Mouse (Mus musculus): Measurements from ENCODE around the gene Fgfr2.

DNA sequence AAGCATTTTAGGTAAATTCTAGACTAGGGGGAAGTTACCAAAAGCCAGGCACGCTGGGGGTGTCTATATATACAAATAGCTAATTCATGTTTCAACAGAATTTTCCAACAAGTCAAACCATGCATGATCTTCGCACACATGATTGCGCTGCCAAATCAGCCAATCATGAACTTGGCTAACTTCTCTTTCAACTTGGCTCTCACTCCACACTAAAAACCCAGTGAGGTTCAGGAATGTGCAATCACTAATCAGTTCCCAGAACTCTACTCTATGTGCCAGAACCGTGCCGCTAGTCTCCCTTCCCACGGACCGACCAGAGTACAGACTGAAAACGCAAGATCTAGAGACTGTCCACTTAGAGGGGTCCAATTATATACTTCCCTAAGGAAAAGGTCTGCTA is 551.7 kb downstream of the Fgfr2 start:
- TF ChIP-seq USF1 (IDR thresholded peaks at IDR 0.05; ENCODE audit: low read depth): no peak
- TF ChIP-seq POLR2A (IDR thresholded peaks at IDR 0.05; ENCODE audit: insufficient read length, low read depth): no peak
- TF ChIP-seq MYOG (IDR thresholded peaks at IDR 0.05; ENCODE audit: control insufficient read depth in 1 of 3, insufficient read depth in 1 of 3, insufficient read length in 2 of 3, low read depth in 2 of 3): no peak
- TF ChIP-seq E2F4 (IDR thresholded peaks at IDR 0.05; ENCODE audit: insufficient read depth): no peak
- no peak for TF ChIP-seq MAX (IDR thresholded peaks at IDR 0.05; ENCODE audit: low read depth)
- no peak for TF ChIP-seq TCF12 (IDR thresholded peaks at IDR 0.05; ENCODE audit: insufficient read depth, poor library complexity, severe bottlenecking)
- TF ChIP-seq CEBPB (IDR thresholded peaks at IDR 0.05; ENCODE audit: insufficient read depth, poor library complexity, severe bottlenecking): no peak
- no peak for TF ChIP-seq REST (IDR thresholded peaks at IDR 0.05; ENCODE audit: insufficient read depth, insufficient read length)
- no peak for TF ChIP-seq MYOD1 (IDR thresholded peaks at IDR 0.05; ENCODE audit: control insufficient read depth in 1 of 3, insufficient read length in 2 of 3, low read depth in 2 of 3)
- TF ChIP-seq POLR2AphosphoS2 (IDR thresholded peaks at IDR 0.05; ENCODE audit: insufficient read length, low read depth): no peak
